Mouse (Mus musculus) liver (tissue): Measurements from ENCODE around the gene Tmod3.
"Not testable (repeated sequence)": the region's sequence is repeated elsewhere in the genome, so short reads cannot be mapped to it uniquely, and the experiment has no call there.

Source experiments
- DNase-seq: peaks from one replicate; pipeline ENCODE4 v3.0.0-alpha.2; 2020; ENCODE audit warnings: mixed read lengths

Gene Tmod3

GRCm38 (mm10) chr9:75488255-75488654 is 71.2 kb downstream of the Tmod3 start:
- not testable (repeated sequence) for DNase-seq

GRCm38 (mm10) chr9:75485231-75485630 is 74.2 kb downstream of the Tmod3 start:
- no peak for DNase-seq

DNA sequence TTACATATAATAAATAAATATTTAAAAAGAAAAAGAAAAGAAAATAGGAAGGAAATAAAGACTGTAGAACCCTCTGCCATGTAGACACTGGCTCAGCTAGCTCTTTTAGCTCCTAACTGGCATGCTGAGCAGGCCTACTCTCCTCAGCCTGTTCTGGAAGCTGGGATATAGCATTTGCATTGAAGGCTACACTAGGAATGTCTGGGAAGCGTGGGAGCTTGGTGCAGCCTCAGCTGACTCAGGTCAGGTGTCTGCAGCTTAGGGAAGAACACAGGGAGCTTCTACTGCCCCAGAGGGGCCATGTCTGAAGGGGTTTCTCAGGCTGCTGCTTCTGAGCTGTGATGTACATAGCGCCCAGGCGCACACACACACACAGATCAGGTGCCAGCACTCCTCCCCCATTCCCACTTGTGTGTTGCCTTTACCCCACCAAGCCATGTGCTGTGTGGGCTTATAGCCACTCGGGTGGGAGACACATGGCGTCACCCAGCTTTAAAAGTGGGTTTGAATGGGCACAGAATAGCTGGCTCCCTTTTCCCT is 78.9 kb downstream of the Tmod3 start:
- DNase-seq, result no peak

DNA sequence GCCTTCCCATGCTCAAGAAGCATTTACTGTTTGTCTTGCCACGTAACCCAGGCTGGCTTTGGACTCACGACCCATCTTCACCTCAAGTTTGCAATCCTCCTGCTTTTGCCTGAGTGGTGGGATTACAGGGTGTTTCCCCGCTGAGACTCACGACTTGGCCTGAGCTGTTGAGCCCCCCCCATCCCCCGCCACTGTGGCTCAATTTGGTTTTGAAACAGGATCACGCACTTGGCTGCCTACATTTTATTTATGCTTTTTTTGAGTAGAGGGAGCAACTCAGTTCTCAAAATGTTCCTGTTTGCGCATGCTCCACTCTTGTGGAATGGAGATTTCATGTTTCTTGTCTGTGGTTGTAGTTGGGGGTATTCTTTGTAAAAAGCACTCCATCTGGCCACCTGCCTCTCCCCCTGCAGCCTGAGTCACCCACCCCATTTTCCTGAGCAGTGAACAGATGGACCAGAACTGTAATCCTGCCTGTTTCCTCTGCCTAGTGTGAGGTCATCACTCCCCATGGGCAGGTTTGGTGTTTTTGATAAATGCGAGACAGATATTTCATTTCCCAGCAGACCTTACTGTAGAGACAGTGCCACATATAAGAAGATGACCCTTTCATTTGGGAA is 80.2 kb downstream of the Tmod3 start:
- DNase-seq, result no peak

GRCm38 (mm10) chr9:75477212-75477611 is 82.2 kb downstream of the Tmod3 start:
- DNase-seq, result no peak

GRCm38 (mm10) chr9:75468297-75468696 is 91.2 kb downstream of the Tmod3 start:
- DNase-seq, result peak; percentile 20

GRCm38 (mm10) chr9:75467581-75467980 is 91.9 kb downstream of the Tmod3 start:
- DNase-seq, result no peak

GRCm38 (mm10) chr9:75466641-75467040 is 92.8 kb downstream of the Tmod3 start:
- no peak for DNase-seq

- no peak for DNase-seq
Observed at GRCm38 (mm10) chr9:75465856-75466255, 93.6 kb downstream of the Tmod3 start.

DNA sequence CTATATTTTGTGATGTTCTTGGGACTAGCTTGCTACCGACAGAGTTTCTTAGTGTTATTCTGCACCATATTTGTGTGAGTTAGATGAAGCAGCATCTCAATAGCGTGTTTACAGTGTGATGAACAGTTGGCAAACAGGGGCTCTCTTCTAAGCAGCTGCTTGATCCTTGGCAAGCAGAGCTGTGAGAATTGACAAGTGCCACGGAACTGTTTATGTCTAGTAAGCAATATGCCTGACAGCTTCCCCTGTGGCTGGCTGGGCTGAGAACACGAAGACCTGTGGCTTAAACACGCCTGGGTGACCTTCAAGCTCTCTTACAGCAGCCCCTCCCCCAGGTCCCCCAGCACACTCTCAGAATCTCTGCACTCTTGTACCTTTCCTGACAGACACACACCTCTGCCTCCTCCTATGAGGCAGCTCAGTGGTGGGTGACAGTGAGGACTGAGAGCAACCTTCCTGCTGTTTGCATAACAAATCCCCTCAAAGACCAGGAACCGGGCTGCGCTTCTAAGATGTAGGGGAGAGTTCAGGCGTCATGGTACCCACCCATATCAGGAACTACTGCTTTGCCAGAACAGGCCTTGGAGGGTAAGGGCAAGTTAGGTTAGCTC is 96.3 kb downstream of the Tmod3 start:
- DNase-seq, result no peak

GRCm38 (mm10) chr9:75455684-75456083 is 103.8 kb downstream of the Tmod3 start:
- DNase-seq, result no peak

DNA sequence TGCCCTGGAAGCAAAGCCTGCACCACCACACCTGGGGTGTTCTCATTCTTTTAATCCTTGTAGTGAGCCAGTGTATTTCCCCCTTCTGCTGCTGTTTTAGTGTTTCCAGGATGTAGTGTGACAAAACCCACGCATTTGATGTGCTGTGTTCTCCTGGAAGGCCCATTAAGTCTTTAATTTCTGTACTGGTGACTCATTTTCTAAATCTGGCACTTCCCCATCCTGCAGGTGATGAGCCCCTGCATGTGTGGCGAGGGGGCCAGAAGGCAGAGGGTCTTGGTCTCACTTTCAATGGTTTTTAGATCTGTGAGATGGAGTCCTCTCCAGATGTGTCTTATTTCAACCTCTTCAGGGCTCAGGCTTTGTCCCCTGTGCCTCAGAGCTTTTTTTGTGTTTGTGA is 105.5 kb downstream of the Tmod3 start:
- no peak for DNase-seq

GRCm38 (mm10) chr9:75448021-75448420 is 111.4 kb downstream of the Tmod3 start:
- DNase-seq, result no peak
